Mouse (Mus musculus): ENCODE data around the gene Gm1113. TPM values are rescaled to one million over a fixed set of nuclear protein-coding genes. Genes with fewer than 3 reads are reported as not detected.

Gene Gm1113
- polyA plus RNA-seq, 1 experiment from 2014 or later: not detected

DNA sequence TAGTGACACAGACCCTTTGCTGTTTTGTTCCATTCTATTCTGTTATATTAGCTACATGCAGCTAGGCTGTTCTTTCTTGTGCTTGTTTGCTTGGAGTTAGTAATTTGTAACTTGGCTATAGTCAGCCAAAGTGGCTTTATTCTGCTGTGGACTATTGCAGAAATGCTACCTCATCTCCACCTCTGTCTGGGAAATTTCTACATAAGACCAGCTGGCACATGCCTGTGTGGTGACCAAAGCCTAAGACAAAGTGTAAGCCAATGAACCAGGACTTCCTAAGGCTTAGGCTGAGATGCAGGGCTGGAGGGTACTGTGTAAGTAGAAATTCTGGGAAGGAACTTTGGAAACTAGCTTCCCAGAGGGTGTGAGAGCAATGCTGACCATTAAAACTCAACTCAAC is 49.2 kb downstream of the Gm1113 start:
- Histone ChIP-seq H3K27me3 (ENCODE audit: control insufficient read depth, insufficient read depth, low read length) (no peaks in the 10 kb centered on the region), H3K36me3 (replicated peaks; ENCODE audit: control insufficient read depth, insufficient read depth) (peaks cover 33% of the 10 kb centered on the region), H3K4me2 (replicated peaks) (no peak overlapping the region), H3K4me1 (replicated peaks; ENCODE audit: control insufficient read depth, insufficient read depth, low read length) (no peaks in the 10 kb centered on the region), H3K27ac (no peak overlapping the region), H3K9me3 (ENCODE audit: control insufficient read depth, low read length) (no peaks in the 10 kb centered on the region), H3K4me3 (replicated peaks; ENCODE audit: low read length) (no peak overlapping the region), H3K9ac (no peak overlapping the region)
- no peak for ATAC-seq (ENCODE audit: low FRiP score)
- no peak for DNase-seq (ENCODE audit: low spot score)

DNA sequence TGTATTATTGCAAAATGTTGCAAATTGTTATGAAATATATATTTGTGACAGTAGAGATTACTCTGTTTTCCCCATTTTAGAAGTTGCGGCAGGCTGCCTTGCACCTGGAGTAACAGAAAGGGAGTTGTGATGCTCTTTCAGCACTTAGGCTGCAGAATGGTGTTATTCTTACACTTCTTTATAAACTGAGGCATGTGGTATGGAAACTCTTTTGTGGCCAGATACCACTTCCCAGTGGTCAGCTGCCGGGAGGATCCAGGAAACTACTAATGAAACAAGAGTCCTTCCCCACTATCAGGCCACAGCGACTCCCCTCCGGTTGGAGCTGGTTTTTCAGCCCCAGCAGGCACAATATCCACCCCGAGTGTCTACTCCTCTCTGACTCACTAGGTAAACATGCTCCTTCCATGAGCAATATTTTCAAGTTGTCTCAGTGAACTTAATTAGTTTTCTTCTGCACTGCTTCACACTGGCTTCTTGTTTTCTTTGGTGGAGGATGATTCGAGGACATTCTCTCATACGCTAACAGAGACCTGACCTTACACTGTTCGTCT is 50.7 kb downstream of the Gm1113 start:
- ATAC-seq (ENCODE audit: low FRiP score): no peak

DNA sequence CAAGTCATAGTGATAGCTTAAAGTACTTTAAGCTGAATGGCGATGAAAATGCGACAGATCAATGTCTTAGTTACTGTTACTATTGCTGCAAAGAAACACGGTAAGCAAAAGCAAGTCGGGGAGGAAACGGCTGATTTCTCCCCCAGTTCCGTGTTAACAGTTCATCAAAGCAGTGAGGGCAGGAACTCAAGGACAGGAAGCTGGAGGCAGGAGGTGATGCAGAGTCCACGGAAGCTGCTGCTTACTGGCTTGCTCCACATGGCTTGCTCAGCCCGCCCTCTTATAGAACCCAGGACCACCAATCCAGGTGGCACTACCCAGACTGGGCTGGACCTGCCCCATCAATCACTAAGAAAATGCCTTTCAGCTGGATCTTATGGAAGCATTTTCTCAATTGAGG is 58.5 kb downstream of the Gm1113 start:
- H3K27ac ChIP-seq: no peak overlapping the region
- no peak overlapping the region for H3K4me3 ChIP-seq (replicated peaks; ENCODE audit: low read length)
- no peaks in the 10 kb centered on the region for H3K9me3 ChIP-seq (ENCODE audit: control insufficient read depth, low read length)
- H3K9ac ChIP-seq: no peak overlapping the region
- H3K4me2 ChIP-seq (replicated peaks): no peak overlapping the region
- peaks cover 72% of the 10 kb centered on the region for H3K36me3 ChIP-seq (replicated peaks; ENCODE audit: control insufficient read depth, insufficient read depth)
- H3K4me1 ChIP-seq (replicated peaks; ENCODE audit: control insufficient read depth, insufficient read depth, low read length): no peaks in the 10 kb centered on the region
- ATAC-seq (ENCODE audit: low FRiP score) (no peak), DNase-seq (ENCODE audit: low spot score) (no peak)
- WGBS: 86% methylated on average over 8 of the region's 8 CpGs
- H3K27me3 ChIP-seq (ENCODE audit: control insufficient read depth, insufficient read depth, low read length): no peaks in the 10 kb centered on the region

More for the DNA sequence above, 50.7 kb downstream of the Gm1113 start:
- WGBS: 73% methylated on average over 8 of the region's 8 CpGs
- Histone ChIP-seq H3K27ac (no peak overlapping the region), H3K4me3 (replicated peaks; ENCODE audit: low read length) (no peak overlapping the region), H3K27me3 (ENCODE audit: control insufficient read depth, insufficient read depth, low read length) (no peaks in the 10 kb centered on the region), H3K4me1 (replicated peaks; ENCODE audit: control insufficient read depth, insufficient read depth, low read length) (no peaks in the 10 kb centered on the region), H3K4me2 (replicated peaks) (no peak overlapping the region), H3K9ac (no peak overlapping the region), H3K9me3 (ENCODE audit: control insufficient read depth, low read length) (no peaks in the 10 kb centered on the region), H3K36me3 (replicated peaks; ENCODE audit: control insufficient read depth, insufficient read depth) (peaks cover 42% of the 10 kb centered on the region)
- DNase-seq (ENCODE audit: low spot score): no peak

Other genes with a start within 250 kb of the Gm1113 start
- 3.1 and 5.0 TPM in 2 replicates for gene Cdon, start 97.1 kb downstream of the Gm1113 start, polyA plus RNA-seq (2014; fragmentation: Nextera tagmentation; extraction: Ambion mirVana)
- gene Ddx25, start 40.3 kb upstream of the Gm1113 start, polyA plus RNA-seq (2014; fragmentation: Nextera tagmentation; extraction: Ambion mirVana): 29.3 and 31.8 TPM in 2 replicates
- gene Pus3, start 40.3 kb upstream of the Gm1113 start, polyA plus RNA-seq (2014; fragmentation: Nextera tagmentation; extraction: Ambion mirVana): 15.6 and 19.1 TPM in 2 replicates
- 0.47 TPM in 2 replicates for gene Pate2, start 52.0 kb upstream of the Gm1113 start, polyA plus RNA-seq (2014; fragmentation: Nextera tagmentation; extraction: Ambion mirVana)
- gene Hyls1, start 52.1 kb upstream of the Gm1113 start, polyA plus RNA-seq (2014; fragmentation: Nextera tagmentation; extraction: Ambion mirVana): 14.4 and 18.2 TPM in 2 replicates
- gene Pate4, start 93.7 kb upstream of the Gm1113 start, polyA plus RNA-seq (2014; fragmentation: Nextera tagmentation; extraction: Ambion mirVana): not detected in 2 replicates
- not detected in 2 replicates for gene Pate3, start 129.9 kb upstream of the Gm1113 start, polyA plus RNA-seq (2014; fragmentation: Nextera tagmentation; extraction: Ambion mirVana)
- gene Pate1, start 169.1 kb upstream of the Gm1113 start, polyA plus RNA-seq (2014; fragmentation: Nextera tagmentation; extraction: Ambion mirVana): not detected in 2 replicates
- not detected in 2 replicates for gene Gm17677, start 222.8 kb upstream of the Gm1113 start, polyA plus RNA-seq (2014; fragmentation: Nextera tagmentation; extraction: Ambion mirVana)